Comparison of ENCODE assay signal across 1 mouse cellular context in the genomic region with DNA sequence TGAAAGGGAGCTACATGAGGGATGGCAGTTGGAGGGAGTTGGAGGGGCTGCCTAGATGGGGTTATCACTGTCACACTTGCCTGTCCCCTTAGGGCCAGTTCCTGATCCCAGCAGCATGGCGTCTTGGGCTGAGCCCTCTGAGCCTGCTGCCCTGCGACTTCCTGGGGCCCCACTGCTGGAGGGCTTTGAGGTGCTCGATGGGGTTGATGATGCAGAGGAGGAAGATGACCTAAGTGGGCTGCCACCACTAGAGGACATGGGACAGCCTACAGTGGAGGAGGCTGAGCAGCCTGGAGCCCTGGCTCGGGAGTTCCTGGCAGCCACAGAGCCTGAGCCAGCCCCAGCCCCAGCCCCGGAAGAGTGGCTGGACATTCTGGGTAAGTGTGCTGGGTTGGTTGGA.
TF ChIP-seq lines count a peak whose summit lies in the region.

No protein-coding gene starts in this region.

TF ChIP-seq in ES-E14, 5 proteins besides CTCF, POLR2A, EP300 and RAD21:
- no peak for TF ChIP-seq CHD2 (IDR thresholded peaks at IDR 0.05; ENCODE audit: low read depth, low read length)
- TF ChIP-seq MAFK (IDR thresholded peaks at IDR 0.05; ENCODE audit: insufficient read depth, low read depth, low read length) = no peak
- TF ChIP-seq HCFC1 (IDR thresholded peaks at IDR 0.05; ENCODE audit: borderline replicate concordance, insufficient read depth, low read length) = no peak
- no peak for TF ChIP-seq ZC3H11A (IDR thresholded peaks at IDR 0.05; ENCODE audit: borderline replicate concordance, low read depth, low read length)
- TF ChIP-seq ZNF384 (IDR thresholded peaks at IDR 0.05; ENCODE audit: low read depth, low read length) = no peak
